Mouse (Mus musculus): Measurements from ENCODE around the gene Spop. TPM values are rescaled to one million over a fixed set of nuclear protein-coding genes. Genes with fewer than 3 reads are reported as not detected.
"Not testable (repeated sequence)": the region's sequence is repeated elsewhere in the genome, so short reads cannot be mapped to it uniquely, and the experiment has no call there.

Spop gene
- polyA plus RNA-seq, 1 experiment from 2014 or later, result 77.8 TPM

DNA sequence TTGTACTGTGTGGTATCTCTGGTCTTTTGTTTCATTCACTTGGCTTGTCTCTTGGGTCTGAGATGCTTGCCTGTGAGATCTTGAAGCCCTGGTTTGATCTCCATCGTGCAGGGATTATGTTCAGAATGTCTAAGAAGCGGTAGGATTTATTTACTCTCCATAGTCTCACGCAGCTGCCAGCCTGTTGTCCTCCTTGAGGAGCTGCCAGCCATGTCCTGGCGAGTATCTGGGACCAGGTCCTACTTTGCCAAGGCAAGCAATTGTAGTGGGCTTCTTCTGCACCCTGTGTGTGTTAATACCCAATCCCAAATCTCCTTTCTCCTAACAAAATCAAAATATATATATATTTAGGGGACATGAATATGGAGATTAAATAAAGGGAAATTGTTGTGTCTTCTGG is 79.1 kb downstream of the Spop start:
- no peaks in the 10 kb centered on the region for H3K9me3 ChIP-seq (replicated peaks; ENCODE audit: low read length)
- no peaks in the 10 kb centered on the region for H3K27me3 ChIP-seq (ENCODE audit: insufficient read depth, low read length)
- H3K4me1 ChIP-seq (replicated peaks; ENCODE audit: insufficient read depth, low read length), result no peaks in the 10 kb centered on the region
- no peak for DNase-seq (ENCODE audit: low spot score)
- no peak overlapping the region for H3K4me2 ChIP-seq (ENCODE audit: low read length)
- ATAC-seq (replicated peaks; ENCODE audit: low FRiP score, low read depth), result no peak
- no peak for TF ChIP-seq CTCF (IDR thresholded peaks at IDR 0.05; ENCODE audit: low read depth)
- H3K9ac ChIP-seq (ENCODE audit: low read depth, low read length), result no peak overlapping the region
- no peak overlapping the region for H3K4me3 ChIP-seq (replicated peaks; ENCODE audit: low read depth, low read length)
- 90% methylated on average over 4 of the region's 4 CpGs for WGBS
- no peak overlapping the region for H3K27ac ChIP-seq
- H3K36me3 ChIP-seq (ENCODE audit: insufficient read depth, low read length), result peaks cover 41% of the 10 kb centered on the region

DNA sequence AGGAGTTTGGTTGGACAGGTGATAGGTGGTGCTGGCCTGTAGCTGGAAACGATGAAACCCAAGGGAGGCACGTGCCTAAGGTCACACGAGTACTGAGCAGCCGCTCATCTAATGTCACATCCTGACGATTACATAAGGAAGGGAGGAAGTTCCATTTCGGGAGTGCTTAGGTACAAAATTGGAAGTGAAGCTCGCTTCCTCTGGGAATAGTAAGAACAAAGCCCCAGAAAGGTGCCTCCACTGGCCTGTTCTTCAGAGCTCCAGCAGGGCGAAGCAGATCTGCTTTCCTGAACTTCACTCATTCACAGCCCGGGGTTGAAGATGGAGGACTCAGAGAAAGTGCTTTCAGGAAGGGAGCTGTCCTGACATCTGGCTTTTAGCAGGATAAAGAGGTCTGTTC is 80.1 kb downstream of the Spop start:
- ATAC-seq (replicated peaks; ENCODE audit: low FRiP score, low read depth) (no peak), DNase-seq (ENCODE audit: low spot score) (no peak)
- H3K4me1 ChIP-seq (replicated peaks; ENCODE audit: insufficient read depth, low read length), result no peaks in the 10 kb centered on the region
- no peak overlapping the region for H3K4me3 ChIP-seq (replicated peaks; ENCODE audit: low read depth, low read length)
- no peak overlapping the region for H3K9ac ChIP-seq (ENCODE audit: low read depth, low read length)
- no peaks in the 10 kb centered on the region for H3K9me3 ChIP-seq (replicated peaks; ENCODE audit: low read length)
- H3K27ac ChIP-seq, result no peak overlapping the region
- H3K4me2 ChIP-seq (ENCODE audit: low read length), result no peak overlapping the region
- TF ChIP-seq CTCF (IDR thresholded peaks at IDR 0.05; ENCODE audit: low read depth), result no peak
- H3K27me3 ChIP-seq (ENCODE audit: insufficient read depth, low read length), result no peaks in the 10 kb centered on the region
- H3K36me3 ChIP-seq (ENCODE audit: insufficient read depth, low read length), result peaks cover 36% of the 10 kb centered on the region
- 63% methylated on average over 9 of the region's 9 CpGs for WGBS

DNA sequence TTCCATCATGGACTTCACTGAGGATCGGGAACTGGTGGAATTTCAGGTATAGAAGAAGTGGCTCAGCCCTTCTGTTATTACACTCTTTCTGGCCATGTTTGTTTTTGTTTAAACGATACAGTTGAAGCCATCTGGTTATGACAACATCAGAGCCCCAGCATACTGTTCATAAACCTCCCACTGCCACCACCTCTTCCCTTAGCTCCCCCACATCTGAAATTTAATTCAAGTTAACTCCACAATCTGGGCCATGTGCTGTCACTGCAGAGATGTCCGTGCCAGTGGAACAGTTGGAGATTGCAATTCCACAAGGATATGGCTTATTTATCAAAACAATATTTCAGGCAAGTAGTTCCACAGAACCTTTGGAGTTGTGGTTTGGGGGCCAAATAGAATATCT is 80.5 kb downstream of the Spop start:
- Histone ChIP-seq H3K36me3 (ENCODE audit: insufficient read depth, low read length) (peaks cover 33% of the 10 kb centered on the region; the same call in 1 of the 2 replicates), H3K9ac (ENCODE audit: low read depth, low read length) (no peak overlapping the region), H3K4me3 (replicated peaks; ENCODE audit: low read depth, low read length) (no peak overlapping the region), H3K4me1 (replicated peaks; ENCODE audit: insufficient read depth, low read length) (no peaks in the 10 kb centered on the region), H3K9me3 (replicated peaks; ENCODE audit: low read length) (no peaks in the 10 kb centered on the region), H3K27me3 (ENCODE audit: insufficient read depth, low read length) (no peaks in the 10 kb centered on the region), H3K27ac (no peak overlapping the region), H3K4me2 (ENCODE audit: low read length) (no peak overlapping the region)
- no peak for TF ChIP-seq CTCF (IDR thresholded peaks at IDR 0.05; ENCODE audit: low read depth)
- DNase-seq (ENCODE audit: low spot score) (no peak), ATAC-seq (replicated peaks; ENCODE audit: low FRiP score, low read depth) (no peak)
- 59% methylated on average over 3 of the region's 3 CpGs for WGBS

DNA sequence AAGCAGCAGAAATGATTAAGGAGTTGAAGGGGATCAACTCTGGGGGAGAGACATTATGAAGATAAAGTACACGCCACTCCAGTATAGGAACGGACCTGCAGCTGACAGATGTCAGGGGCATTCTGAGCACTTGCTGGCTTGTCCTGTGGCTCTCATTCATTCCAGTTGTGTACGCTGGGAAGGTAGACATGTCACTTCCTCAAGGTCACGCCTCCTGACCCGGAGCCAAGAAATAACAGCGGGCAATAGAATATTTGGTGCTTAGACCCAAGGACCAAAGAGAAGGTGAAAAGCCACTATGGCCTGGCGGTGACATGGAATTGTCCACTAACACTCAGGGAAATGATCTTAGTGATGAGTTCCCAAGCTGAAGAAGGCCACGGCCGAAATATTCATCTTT is 82.0 kb downstream of the Spop start:
- TF ChIP-seq CTCF (IDR thresholded peaks at IDR 0.05; ENCODE audit: low read depth), result no peak
- DNase-seq (ENCODE audit: low spot score) (no peak), ATAC-seq (replicated peaks; ENCODE audit: low FRiP score, low read depth) (no peak)
- H3K9ac ChIP-seq (ENCODE audit: low read depth, low read length), result no peak overlapping the region
- no peak overlapping the region for H3K27ac ChIP-seq
- H3K27me3 ChIP-seq (ENCODE audit: insufficient read depth, low read length), result no peaks in the 10 kb centered on the region
- H3K9me3 ChIP-seq (replicated peaks; ENCODE audit: low read length), result no peaks in the 10 kb centered on the region
- H3K36me3 ChIP-seq (ENCODE audit: insufficient read depth, low read length), result 0 out of 2 replicates have a peak, but pooled peaks cover 19% of the 10 kb centered on the region
- no peaks in the 10 kb centered on the region for H3K4me1 ChIP-seq (replicated peaks; ENCODE audit: insufficient read depth, low read length)
- 71% methylated on average over 9 of the region's 9 CpGs for WGBS
- no peak overlapping the region for H3K4me2 ChIP-seq (ENCODE audit: low read length)
- H3K4me3 ChIP-seq (replicated peaks; ENCODE audit: low read depth, low read length), result no peak overlapping the region

DNA sequence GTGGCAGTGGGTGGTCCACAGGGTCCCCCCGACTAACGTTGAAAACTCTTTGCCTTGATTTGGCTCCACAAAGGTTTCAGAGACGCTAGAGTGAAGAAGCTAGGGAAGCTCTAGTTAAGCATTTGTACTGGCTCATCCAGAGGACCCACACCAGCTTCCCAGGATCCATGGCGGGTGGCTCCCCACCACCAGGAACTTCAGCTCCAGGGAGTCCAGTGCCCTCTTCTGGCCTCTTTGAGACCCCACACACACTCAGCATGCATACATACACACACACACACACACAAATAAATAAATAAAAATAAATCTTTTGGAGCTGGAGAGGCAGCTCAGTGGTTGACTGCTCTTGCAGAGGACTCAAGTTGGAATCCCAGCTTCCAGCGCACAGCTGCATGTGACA is 84.0 kb downstream of the Spop start:
- Histone ChIP-seq H3K9ac (ENCODE audit: low read depth, low read length) (no peak overlapping the region), H3K4me2 (ENCODE audit: low read length) (no peak overlapping the region), H3K27ac (no peak overlapping the region), H3K27me3 (ENCODE audit: insufficient read depth, low read length) (no peaks in the 10 kb centered on the region), H3K36me3 (ENCODE audit: insufficient read depth, low read length) (0 out of 2 replicates have a peak, but pooled peaks cover 8% of the 10 kb centered on the region), H3K4me1 (replicated peaks; ENCODE audit: insufficient read depth, low read length) (no peaks in the 10 kb centered on the region), H3K4me3 (replicated peaks; ENCODE audit: low read depth, low read length) (no peak overlapping the region), H3K9me3 (replicated peaks; ENCODE audit: low read length) (no peaks in the 10 kb centered on the region)
- 85% methylated on average over 5 of the region's 5 CpGs for WGBS
- TF ChIP-seq CTCF (IDR thresholded peaks at IDR 0.05; ENCODE audit: low read depth), result no peak
- DNase-seq (ENCODE audit: low spot score) (no peak), ATAC-seq (replicated peaks; ENCODE audit: low FRiP score, low read depth) (no peak)

DNA sequence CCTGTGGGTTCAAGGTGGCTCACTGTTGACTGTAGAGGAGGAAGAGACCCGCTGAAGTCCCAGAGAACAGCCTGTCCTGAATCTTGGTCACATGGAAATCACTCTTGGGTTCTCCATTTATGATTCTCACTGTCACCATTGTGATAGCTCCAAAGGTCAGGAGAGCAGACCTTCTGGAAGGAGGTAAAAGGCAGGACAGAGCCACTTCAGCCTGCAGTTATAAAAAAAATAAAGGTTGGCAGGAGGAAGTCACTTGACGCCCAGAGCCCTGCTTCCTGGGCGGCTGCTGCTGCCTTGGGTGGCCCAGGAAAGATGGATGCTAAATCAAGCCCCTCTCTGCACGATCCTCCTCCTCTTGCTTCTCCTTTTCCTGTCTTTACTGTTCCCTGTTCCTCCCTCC is 86.5 kb downstream of the Spop start:
- 36% methylated on average over 4 of the region's 4 CpGs for WGBS
- TF ChIP-seq CTCF (IDR thresholded peaks at IDR 0.05; ENCODE audit: low read depth), result no peak
- no peak overlapping the region for H3K4me3 ChIP-seq (replicated peaks; ENCODE audit: low read depth, low read length)
- no peak overlapping the region for H3K9ac ChIP-seq (ENCODE audit: low read depth, low read length)
- no peaks in the 10 kb centered on the region for H3K27me3 ChIP-seq (ENCODE audit: insufficient read depth, low read length)
- H3K9me3 ChIP-seq (replicated peaks; ENCODE audit: low read length), result no peaks in the 10 kb centered on the region
- H3K4me1 ChIP-seq (replicated peaks; ENCODE audit: insufficient read depth, low read length), result 0 out of 2 replicates have a peak, but pooled peaks cover 9% of the 10 kb centered on the region
- no peak overlapping the region for H3K4me2 ChIP-seq (ENCODE audit: low read length)
- ATAC-seq (replicated peaks; ENCODE audit: low FRiP score, low read depth) (no peak), DNase-seq (ENCODE audit: low spot score) (no peak)
- H3K27ac ChIP-seq, result no peak overlapping the region
- H3K36me3 ChIP-seq (ENCODE audit: insufficient read depth, low read length), result 0 out of 2 replicates have a peak, but pooled peaks cover 5% of the 10 kb centered on the region

DNA sequence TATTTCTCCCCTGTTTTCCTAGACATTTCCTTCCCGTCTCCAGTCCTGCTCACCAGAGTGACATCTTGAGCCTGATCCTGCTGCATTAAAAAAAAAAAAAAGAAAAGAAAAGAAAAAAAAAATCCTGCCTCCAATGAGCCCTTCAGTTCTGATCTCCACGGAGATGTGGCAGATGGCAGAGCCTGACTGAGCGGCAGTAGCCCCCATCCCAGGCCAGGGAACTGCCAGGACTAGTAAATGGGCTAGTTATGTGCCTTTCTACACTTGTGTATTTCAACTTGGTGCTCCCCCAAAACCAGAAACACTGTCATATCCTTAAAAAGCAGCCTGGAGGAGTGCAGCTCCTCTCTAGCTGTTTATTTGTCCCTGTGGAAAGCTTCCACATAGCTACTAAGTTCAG is 87.0 kb downstream of the Spop start:
- TF ChIP-seq CTCF (IDR thresholded peaks at IDR 0.05; ENCODE audit: low read depth), result no peak
- H3K4me2 ChIP-seq (ENCODE audit: low read length), result no peak overlapping the region
- 32% methylated on average over 3 of the region's 3 CpGs for WGBS
- H3K4me3 ChIP-seq (replicated peaks; ENCODE audit: low read depth, low read length), result no peak overlapping the region
- H3K9ac ChIP-seq (ENCODE audit: low read depth, low read length), result no peak overlapping the region
- no peaks in the 10 kb centered on the region for H3K9me3 ChIP-seq (replicated peaks; ENCODE audit: low read length)
- ATAC-seq (replicated peaks; ENCODE audit: low FRiP score, low read depth) (no peak), DNase-seq (ENCODE audit: low spot score) (no peak)
- no peaks in the 10 kb centered on the region for H3K27me3 ChIP-seq (ENCODE audit: insufficient read depth, low read length)
- 0 out of 2 replicates have a peak, but pooled peaks cover 9% of the 10 kb centered on the region for H3K4me1 ChIP-seq (replicated peaks; ENCODE audit: insufficient read depth, low read length)
- 0 out of 2 replicates have a peak, but pooled peaks cover 5% of the 10 kb centered on the region for H3K36me3 ChIP-seq (ENCODE audit: insufficient read depth, low read length)
- H3K27ac ChIP-seq, result no peak overlapping the region

DNA sequence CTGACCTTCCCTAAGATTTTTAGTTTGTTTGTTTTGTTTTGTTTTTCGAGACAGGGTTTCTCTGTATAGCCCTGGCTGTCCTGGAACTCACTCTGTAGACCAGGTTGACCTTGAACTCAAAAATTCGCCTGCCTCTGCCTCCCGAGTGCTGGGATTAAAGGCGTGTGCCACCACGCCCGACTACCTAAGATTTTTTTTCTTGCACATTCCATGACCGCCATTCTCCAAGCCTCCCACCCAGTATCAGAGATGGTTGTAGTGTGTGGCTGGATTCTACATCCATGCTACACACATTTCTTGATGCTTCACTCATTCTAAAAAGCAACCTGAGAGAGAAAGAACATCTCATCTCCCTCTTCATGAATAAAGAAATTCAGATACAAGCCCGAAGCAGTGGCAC is 87.9 kb downstream of the Spop start:
- not testable (repeated sequence) for H3K27me3 ChIP-seq (ENCODE audit: insufficient read depth, low read length); H3K4me3 ChIP-seq (replicated peaks; ENCODE audit: low read depth, low read length); H3K4me1 ChIP-seq (replicated peaks; ENCODE audit: insufficient read depth, low read length); DNase-seq (ENCODE audit: low spot score); ATAC-seq (replicated peaks; ENCODE audit: low FRiP score, low read depth); H3K9ac ChIP-seq (ENCODE audit: low read depth, low read length); H3K36me3 ChIP-seq (ENCODE audit: insufficient read depth, low read length); H3K27ac ChIP-seq; H3K4me2 ChIP-seq (ENCODE audit: low read length); H3K9me3 ChIP-seq (replicated peaks; ENCODE audit: low read length)
- WGBS, result 79% methylated on average over 8 of the region's 8 CpGs
